Mouse (Mus musculus): ENCODE measurements around the gene Trpc3.

GRCm38 (mm10) chr3:36690292-36690650, 304 bp upstream of the Trpc3 start:
- TF ChIP-seq EP300 (IDR thresholded peaks at IDR 0.05; ENCODE audit: low read depth) (no peak), CTCF (IDR thresholded peaks at IDR 0.05; ENCODE audit: low read depth) (no peak)

All from liver, embryonic 14.5 days (tissue).